Mouse (Mus musculus): ENCODE results near the gene Foxm1.

The Foxm1 gene

DNA sequence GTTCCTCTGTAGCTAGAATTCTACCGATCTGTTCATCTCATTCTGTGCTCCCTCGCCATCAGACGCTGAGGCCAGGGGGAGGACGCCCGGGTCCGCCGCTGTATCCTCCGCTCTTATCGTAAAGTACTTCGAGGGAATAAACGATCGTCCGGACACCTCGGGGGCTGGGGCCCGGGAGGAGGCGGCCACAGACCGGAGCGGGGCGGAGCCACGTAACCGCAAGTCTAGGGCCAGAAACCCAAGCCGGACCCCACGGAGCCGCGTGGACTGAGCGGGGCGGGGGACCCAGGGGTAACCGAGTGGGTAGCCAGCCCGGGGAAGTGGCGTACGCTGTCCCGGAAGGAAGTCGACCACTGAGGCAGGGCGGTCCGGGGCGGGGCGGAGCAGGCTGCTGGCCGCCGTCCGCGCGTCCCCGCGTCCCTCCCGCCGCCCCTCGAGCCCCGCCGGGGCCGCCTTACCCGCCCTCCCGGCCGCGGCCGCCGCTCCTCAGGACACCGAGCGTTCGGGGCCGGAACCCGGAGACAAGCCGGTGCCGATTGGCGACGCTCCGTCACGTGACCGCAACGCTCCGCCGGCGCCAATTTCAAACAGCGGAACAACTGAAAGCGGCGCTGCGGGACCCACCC is at the start of gene Foxm1, which contains the start of gene Rhno1:
TSS of gene Foxm1 (plus strand) at position 587 of the 626 bp plus-strand sequence.
TSS of gene Rhno1 (minus strand) at position 531 of the 626 bp plus-strand sequence.
- DNase-seq (ENCODE audit: extremely low read depth, low read depth, low spot score) = no peak

DNA sequence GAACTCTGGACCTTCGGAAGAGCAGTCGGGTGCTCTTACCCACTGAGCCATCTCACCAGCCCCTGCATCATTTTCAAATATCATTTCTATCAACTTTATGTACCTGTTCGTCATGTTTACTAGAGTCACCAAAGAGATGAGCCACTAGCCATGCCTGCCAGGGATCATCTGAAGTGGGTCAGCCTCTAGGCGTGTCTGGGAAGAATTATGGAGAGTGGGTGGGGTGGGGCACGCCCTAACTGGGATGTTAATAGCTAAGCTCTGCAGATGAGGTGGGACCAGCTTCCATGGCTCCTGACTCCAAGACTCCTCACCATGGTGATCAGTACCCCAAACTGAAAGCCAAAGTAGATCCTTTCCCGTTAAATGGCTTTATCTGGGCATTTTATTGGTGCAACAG is 48.0 kb upstream of the Foxm1 start:
- no peak for DNase-seq (ENCODE audit: extremely low read depth, low read depth, low spot score)

DNA sequence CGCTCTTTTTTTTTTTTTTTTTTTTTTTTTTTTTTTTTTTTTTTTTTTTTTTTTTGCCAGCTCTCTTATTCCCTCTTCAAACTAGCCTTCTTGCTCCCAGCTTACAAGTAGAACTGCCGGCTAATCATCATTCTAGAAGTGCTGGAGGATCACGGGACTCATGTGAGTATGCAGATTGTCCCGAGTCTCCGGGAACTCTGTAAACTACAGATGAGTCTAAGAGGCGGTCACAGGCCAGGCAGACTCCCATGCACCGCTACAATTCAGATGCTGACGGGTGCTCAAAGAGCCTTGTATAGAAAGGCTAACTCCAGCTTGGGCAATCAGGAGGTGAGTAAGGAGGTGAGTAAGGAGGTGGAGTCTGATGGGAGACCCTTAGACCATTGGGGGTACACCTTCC is 47.2 kb upstream of the Foxm1 start:
- DNase-seq (ENCODE audit: extremely low read depth, low read depth, low spot score) = no peak

DNA sequence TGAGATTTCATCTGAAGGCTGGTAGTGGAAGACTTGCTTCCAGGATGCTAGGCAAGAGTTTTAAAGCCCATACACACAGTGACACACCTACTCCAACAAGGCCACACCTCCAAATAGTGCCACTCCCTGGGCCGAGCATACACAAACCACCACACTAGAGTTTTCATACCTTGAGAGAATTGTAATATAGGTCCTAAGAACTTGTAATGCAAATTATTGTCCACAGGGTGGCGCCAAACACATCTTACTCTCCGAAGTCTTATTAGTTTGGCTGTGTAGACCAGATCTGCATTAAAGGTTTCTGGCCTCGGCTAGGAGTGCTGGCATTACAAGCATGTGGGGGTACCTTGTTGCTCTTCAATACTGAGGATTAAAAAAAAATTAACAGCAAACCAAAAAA is 44.5 kb upstream of the Foxm1 start:
- no peak for DNase-seq (ENCODE audit: extremely low read depth, low read depth, low spot score)

DNA sequence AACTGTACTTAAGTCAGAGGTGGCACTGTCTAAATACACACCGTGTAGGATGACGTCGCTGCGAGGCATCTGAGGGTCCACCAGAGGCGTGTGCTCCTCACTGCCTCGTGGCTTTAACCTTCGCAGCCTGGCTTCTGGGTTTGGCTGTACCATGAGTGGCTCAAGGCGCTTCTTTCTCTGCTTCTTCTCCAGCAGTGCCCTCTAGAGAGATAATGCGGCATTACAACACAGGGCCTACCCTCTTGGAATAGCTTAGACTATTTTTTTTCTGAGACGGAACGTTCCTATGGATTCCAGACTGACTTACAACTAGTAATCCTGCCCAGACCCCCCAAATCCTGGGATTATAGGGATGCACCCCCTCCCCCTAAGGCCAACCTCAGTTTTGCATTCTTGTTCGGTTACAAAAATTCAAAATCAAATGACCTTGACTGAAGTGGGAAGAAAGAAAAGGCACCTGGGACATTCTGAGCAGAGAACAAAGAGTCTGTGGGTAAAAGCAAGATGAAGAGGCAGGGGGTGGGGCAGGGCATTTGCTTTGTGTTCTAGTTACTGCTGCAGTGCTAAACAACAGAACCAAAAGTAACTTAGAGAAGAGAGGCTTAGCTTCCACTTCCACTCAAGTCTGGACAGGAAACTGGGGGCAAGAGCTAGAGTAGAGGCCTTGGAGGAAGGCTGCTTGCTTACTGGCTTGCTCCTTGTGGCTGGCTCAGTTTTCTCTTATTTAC is 28.2 kb upstream of the Foxm1 start:
- DNase-seq (ENCODE audit: extremely low read depth, low read depth, low spot score) = no peak

DNA sequence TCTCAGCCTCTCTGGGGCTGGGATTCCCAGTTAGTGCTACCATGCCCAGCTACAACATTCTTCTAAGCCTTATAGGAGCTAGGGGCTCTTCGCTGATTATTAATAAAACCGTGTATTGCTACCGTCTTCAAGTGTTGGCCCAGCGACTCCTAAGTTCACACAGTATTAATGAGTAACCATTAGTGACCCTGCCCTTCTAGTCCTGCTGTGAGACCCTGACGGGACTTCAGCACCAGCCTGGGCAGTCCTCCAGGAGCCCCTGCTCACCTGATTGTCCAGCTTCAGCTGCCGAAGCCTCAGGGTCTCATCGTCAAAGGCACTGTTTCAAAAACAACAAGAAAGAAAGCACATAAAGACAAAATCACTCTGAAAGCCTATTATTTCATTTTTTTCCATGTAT is 25.3 kb upstream of the Foxm1 start:
- DNase-seq (ENCODE audit: extremely low read depth, low read depth, low spot score) = no peak

DNA sequence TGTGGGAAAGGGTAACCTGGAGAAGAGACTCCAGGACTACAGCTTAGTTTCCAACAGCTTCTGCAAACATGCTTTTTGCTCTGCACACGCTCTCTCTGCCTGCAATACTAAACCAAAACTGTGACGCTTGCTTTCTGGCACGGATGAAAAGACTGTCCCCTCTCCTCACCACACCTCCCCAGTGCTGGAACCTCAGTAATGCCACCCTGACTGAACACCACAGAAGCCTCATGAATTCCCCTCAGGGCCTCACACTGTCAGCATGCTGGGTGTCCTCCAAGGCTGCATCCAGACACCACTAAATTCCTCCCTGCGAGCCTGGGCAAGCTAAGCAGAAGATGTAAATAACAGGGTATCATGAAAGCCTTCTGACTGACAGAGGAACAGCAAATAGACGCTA is 23.9 kb upstream of the Foxm1 start:
- no peak for DNase-seq (ENCODE audit: extremely low read depth, low read depth, low spot score)

DNA sequence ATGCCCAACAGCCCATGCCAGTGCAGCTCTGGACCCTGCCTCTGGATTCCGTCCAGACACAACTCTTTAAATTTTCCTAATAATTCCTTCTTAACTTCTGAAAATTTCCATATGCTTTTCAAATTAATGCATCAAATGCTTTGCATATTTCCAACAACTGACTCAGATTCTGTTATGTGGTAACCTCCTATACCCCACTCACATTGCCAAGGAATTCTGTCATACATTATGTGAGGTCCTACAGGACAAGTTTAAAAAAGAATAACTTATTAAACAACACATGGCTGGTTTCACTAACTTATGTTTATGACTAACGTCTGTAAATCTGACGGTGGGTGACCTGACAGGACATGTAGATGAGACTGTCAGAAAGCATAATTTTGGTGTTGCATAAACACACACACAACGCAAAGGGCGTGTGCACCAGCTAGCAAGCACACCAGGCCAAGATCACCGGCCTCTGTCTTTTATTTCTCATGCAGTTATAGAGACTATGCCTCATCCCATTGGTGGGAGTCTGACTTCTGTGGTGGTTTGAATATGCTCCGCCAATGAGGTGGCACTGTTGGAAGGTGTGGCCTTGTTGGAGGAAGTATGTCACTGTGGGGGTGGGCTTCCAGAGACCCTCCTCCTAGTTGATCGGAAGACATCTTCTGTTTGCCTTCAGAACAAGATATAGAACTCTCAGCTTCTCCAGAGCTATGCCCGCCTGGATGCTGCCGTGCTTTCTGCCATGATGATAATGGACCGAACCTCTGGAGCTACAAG is 20.6 kb upstream of the Foxm1 start:
- no peak for DNase-seq (ENCODE audit: extremely low read depth, low read depth, low spot score)

DNA sequence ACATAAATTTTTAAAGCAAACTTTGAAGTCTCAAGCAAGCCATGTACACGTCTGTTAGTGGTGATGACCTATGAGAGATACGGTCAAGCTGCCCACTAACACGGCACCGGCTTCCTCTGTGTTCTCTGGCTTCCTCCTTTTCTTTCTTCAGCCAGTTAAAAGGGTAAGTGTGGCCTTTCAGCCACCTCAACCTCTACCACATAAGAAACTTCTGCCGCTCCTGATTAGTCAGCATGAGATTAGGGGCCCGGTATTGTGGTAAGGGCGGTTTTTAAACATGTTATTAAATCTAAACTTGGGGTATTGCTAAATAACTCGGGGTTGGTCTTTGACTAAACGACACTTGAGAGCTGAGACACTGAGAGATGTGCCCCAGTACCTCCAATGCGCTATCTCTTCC is 17.1 kb upstream of the Foxm1 start:
- no peak for DNase-seq (ENCODE audit: extremely low read depth, low read depth, low spot score)

DNA sequence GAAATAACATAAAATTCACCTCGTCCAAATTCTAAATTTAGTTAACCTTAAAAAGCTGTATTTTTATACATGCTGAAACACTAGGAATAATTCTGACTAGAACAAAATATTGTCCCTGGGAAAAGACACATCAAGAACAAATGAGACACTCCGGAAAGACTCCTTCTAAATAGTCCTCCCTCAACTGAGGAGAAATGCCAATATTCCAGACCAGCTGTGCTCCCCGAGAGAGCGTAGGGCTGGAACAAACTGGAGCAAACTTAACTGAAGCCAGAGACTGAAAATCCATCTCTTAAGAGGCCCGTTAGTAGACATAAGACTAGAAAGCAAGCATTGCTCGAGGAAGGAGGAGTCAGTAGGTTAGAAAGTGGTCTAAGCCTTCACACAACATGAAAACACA is 16.0 kb upstream of the Foxm1 start:
- DNase-seq (ENCODE audit: extremely low read depth, low read depth, low spot score) = no peak

DNA sequence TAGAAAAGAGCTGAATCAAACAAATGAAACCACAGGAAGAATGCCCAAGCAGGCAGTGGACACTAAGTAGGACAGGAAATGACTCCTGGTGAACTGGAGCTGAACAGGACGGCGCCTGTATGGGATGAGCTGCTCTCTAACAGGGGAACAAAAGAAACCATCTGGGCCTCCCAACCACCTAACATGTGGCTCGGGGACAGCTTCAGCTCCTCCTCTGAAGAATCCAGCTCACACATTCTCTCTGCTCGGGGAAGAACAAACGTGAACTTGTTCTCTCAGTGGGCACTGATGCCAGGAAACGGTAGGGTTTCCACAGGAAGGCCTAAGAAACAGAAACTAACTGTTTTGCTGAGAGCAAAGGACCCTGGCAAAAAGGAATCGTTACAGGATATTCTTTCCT is 13.1 kb upstream of the Foxm1 start:
- DNase-seq (ENCODE audit: extremely low read depth, low read depth, low spot score) = no peak

DNA sequence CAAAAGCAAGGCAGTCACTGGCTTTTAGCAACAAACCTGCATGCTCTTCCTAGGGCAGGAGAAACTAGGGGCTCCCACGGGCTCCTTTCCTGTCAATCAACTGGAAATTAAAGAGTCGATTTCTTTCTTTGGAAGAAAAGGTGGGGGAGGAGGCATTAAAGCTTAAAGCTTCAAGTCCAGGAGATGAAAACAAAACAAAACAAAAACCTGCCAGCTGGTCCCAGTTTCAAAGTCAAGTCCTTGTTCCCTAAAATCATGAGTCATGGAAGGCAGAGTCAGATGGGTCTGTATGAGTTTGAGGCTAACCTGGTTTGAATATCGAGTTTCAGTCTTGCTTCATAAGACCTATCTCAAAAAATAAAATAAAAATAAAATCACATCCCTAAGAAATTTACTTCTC is 8.6 kb upstream of the Foxm1 start:
- DNase-seq (ENCODE audit: extremely low read depth, low read depth, low spot score) = no peak

DNA sequence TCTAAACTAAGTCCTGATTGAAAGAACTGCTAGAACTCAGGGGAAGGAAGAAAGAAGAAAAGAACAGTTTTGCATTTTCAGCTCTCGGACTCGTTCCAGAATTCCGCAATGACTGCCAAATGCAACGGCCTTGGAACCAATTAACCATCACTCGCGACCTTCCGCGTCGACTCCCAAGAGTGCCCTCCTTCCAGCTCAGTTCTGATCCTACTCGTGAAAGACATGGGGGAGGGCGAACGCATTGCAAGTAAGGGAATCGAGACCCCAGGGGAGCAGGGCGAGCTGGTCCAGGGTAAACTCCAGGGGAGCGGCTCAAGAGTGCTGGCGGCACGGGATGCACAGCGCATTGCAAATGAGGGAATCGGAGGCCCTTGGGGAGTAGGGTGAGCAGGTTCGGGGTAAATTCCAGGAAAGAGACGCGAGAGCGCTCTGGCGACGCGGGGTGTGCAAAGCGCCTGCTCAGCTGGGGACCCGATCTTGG is 7.5 kb upstream of the Foxm1 start:
- DNase-seq (ENCODE audit: extremely low read depth, low read depth, low spot score) = no peak

DNA sequence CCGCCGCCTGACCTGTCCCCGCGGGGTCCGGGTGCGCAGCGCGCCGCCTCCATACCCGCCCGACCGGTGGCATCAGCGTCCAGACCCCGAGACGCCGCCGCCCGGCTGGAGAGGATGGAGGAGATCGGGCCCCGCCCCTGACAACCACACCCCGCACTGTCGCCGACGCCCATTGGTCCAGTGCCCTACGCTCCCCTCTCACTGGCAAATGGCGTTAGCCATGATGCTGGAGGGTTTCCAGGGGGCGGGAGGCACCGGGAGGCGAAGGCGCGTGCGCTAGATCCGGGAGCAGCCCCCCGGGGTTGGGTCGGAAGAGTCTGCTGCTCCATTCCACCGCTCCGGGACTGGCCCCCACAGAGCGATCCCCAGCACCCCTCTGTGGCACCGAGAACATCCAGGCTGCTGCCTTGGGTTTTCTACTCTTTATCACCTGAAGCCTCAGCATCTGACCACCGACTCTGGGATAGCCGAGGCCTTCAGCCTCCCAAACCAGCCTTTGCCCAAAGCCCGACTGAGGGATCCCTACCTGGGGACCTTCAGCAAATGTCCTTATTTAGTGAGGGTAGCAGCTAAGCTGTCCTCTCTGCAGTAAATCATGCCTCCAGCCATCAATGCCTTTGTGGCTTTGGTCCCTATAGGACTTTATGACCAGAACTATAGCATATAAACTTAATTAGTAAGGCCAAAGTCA is 6.9 kb upstream of the Foxm1 start, which contains the start of gene Tulp3:
TSS of gene Tulp3 (minus strand) at position 126 of the 691 bp plus-strand sequence.
- no peak for DNase-seq (ENCODE audit: extremely low read depth, low read depth, low spot score)

DNA sequence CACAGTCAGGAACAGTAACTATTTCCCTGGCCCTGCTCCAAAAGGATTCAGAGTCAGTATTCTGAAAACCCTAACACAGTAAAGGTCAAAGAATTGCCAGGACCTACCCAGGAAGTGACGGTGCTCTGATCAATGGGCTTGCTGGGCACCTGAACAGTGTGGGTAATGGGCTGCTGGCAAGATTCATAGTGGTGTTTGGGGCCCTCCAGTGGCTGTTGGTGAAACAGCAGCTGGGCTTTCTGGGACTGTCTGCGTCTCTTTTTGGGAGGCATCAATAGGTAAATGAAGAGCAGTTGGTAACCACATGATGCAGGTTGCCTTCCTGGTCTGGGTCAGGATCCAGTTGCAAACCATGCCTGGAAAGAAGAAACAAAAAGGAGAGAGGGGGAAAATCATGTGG is 3.8 kb upstream of the Foxm1 start:
- no peak for DNase-seq (ENCODE audit: extremely low read depth, low read depth, low spot score)

DNA sequence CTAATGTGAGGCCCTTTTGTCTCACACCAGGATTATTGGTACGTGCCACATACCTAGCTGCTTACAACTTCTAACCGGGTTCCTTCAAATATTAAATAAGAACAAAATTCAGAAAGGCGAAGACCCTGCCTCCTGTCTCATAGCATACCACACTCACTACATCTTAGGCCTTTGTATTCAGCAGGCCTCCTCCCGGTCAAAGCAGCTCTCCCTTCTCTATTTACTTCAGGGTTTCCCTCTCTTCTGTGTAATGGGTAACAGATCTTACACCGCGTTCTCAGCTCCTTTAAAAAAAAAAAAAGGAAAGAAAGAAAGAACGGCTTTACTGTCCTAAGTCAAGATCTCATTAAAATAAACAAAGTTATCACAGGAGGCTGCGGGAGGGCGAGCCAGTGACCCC is 866 bp upstream of the Foxm1 start:
- no peak for DNase-seq (ENCODE audit: extremely low read depth, low read depth, low spot score)

DNA sequence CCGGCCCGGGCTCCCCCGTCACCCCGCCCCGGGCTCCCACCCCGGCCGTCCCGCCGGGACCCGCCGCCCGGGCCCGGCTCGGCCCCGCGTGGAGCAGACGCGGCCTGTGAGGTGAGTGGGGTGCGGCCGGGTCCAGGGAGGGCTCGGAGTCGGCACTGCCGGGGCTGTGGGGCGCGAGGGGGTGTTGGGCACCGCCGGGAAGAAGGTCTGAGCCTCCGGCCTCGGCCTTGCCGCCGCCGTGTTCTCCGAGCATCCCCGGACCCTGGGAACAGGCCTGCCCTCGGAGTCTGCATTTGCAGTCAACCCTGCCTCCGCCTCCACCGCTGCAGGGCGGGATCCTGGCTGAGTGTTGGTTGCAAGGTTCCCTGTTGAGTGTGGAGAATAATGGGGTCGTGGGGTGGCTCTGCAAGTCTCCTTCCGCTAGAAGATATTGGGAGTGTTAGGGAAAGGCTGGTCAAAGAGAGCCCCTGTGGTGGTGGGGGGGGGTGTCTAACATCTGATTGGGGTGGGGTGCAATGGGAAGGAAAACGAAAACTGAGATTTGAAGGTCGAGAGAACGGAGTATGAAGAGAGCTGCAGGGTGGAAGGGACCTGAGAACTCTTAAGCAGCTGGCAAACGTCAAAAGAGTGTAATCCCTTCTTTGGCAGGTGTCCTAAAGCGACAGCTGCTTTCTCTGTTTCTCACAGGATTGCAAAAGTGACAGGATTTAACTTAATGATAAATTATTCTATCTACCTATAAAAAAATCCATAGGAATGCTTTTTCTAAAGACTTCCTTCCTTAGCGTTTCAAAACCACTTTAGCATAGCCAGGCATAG is 449 bp downstream of the Foxm1 start:
- peak; percentile 84 for DNase-seq (ENCODE audit: extremely low read depth, low read depth, low spot score)

DNA sequence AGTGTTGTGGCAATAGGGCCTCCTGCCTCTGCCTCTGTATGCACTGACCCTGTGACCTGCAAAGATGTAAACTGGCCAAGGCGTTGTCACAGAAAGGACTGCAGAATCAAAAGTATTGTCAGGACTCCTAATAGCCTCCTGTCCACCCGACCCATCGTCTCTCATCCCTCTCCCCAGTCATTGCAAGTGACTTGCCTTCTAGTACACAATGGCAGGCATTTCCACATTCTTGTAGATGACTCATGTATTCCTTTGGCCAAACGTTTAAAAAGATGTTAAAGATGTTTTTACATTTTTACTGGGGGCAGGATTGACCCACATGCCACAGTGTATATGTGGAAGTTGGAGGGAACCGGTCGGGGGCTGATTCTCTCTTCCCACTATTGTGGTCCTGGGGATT is 2.0 kb downstream of the Foxm1 start:
- DNase-seq (ENCODE audit: extremely low read depth, low read depth, low spot score) = no peak

DNA sequence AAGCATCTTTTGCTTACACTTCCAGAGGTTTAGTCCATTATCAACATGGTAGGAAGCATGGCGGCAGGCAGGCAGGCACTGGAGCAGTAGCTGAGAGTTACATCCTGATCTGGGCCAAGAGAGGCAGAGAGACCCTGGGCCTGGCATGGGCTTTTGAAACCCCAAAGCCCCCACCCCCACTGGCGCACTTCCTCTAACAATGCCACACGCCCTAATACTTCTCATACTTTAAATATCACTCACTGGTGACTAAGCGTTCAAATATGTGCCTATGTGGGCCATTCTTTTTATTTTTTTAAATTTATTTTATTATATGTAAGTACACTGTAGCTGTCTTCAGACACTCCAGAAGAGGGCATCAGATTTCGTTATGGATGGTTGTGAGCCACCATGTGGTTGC is 3.7 kb downstream of the Foxm1 start:
- no peak for DNase-seq (ENCODE audit: extremely low read depth, low read depth, low spot score)

DNA sequence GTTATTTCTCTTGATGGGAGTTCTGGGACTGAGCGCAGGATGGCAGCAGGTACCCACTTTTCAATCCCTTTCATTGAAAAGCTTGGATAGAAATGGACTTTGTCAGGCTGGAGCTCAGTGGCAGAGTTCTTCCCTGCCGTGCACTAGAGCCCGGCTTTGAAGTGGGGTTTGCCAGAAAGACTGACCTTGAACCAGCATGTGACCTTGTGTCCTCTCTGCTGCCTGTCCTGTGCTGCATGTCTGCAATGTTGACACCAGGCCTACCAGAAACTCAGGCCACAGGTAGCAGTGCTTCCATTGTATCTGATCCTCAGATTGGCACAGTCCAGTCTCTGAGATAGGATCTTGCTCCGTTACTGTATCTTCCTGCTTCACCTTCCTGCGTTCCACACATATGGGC is 7.3 kb downstream of the Foxm1 start:
- no peak for DNase-seq (ENCODE audit: extremely low read depth, low read depth, low spot score)
